Mouse (Mus musculus): ENCODE measurements around the gene Dhx40.
"Not testable (repeated sequence)": the region's sequence is repeated elsewhere in the genome, so short reads cannot be mapped to it uniquely, and the experiment has no call there.

The Dhx40 gene

DNA sequence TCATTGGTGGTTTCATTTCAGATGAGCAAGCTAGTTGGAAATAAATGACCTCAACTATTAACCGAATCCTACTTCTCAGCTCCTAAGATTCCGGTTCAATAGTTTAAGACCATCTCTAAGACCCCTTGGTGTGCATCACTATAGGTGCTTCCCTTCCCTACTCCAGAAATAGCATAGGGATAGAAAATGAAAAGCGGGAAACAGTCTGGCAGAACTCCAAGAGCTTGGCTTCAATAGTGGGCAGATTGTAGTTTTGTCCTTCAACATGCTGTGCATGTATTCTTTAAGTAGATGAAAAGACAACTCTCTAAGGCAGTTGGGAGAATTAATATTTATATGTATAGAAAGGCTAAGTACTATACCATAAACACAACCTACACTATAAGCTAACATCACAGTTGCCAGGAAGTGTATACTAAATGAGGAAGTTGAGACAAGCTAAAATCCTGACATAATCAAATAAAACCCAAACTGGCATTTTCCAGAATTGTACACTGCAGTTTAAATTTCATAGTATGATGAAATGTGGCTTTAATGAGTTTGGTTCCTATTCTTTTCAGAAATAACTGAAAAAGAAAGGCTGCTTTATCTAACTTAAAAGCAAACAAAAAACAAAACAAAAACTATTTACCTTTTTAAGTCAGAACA, 57.6 kb downstream of the Dhx40 start:
- DNase-seq: peak; percentile 35 to 41

DNA sequence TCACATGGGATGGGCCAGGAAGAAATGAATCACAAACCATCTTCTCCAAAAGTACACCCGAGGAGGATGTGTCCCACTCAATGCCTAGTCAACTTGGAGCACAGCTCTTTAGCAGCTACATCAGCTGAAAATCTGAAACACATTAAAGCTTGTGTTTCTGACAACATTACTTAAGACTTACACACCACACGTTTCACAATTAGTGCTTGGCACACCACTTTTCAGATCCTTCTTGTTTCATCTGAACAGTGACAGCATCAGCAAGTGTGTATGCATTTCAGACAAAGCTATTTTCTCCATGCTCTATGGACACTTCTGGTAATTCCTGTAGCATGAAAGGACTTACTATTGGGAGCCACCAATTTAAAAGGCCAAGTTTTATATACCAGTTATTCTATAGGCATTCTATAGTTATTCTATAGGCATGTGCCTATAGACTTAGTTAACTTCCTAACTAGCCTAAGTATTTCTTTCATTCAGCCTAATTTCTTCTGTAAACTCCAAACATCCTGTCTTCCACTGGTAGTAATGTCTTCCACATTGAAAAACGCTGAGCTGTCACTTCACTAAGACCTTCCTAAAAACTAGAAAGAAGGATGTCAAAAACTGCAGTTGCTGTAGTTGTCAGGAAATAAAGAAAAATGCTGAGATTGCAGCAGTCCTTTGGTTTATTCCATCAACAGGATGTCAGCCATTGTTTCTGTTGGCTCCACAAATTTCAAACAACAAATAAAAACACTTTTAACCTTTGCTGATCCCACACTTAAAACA, 61.7 kb downstream of the Dhx40 start:
- DNase-seq: no peak

DNA sequence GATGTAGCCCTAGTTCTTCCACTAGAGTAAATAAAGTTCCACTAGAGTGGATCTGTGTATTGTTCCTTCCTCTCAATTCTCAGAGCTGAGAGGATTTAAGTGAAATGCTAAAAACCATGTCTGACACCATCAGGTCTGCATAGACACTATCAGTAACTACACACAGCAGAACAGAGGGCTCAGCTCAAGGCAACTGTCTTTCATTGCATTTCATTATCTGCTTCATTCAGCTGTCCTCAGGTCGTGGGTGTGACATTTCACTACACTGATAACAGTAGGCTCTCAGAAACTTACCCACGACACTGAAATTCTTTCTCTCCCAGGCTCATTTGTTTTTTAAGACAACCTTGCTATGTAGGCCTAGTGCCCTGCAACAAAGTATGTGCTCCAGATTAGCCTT, 64.9 kb downstream of the Dhx40 start:
- DNase-seq: no peak

DNA sequence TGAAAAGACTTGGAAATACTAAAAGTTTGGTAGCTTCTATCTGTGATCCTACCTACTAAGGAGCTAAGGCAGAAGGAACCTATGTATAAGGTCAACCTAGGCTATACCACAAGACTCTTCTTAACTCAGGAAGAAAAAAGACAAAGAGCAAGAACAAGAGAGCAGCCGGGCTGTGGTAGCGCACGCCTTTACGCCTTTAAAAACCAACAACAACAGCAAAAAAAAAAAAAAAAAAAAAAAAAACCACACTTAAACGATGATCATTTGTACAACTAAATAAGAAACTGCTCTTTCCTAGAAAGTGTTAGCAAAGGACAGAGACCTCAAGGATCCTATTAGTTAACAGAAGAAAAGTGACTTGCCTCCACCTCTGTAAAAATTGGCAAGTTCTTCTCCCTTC, 66.0 kb downstream of the Dhx40 start:
- no peak for DNase-seq

DNA sequence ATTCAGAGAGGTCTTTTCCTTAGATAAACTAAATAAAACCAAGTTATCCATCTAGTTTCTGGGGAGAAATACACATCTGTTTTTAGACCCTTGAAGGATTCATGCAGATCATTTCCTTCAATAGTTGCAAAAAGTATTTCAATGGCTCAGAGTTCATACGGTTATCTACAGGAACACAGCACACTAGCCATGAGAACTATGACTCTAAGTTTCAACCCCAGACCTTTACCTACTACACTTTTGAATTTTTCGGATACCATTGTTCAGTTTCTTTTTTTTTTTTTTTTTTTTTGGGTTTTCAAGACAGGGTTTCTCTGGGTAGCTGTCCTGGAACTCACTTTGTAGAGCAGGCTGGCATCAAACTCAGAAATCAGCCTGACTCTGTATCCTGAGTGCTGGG, 68.1 kb downstream of the Dhx40 start:
- no peak for DNase-seq

DNA sequence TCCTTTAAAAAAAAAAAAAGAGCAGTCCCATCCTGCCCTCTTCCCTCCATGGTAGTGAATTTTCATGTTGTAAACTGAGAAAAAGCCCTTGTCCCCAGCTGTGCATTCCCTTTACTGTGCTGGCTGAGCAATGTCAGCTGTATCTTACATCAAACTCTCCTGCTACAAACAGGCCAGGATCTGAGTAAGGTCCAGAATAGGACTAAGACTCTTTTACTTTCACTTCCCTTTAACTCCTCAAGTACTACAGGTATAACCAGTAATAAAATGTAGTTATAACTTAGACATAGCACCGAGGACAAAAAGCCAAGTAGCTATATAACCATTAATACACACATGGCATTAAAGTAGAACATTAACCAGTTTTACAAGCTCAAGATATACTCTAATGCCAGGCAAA, 68.6 kb downstream of the Dhx40 start:
- no peak for DNase-seq

DNA sequence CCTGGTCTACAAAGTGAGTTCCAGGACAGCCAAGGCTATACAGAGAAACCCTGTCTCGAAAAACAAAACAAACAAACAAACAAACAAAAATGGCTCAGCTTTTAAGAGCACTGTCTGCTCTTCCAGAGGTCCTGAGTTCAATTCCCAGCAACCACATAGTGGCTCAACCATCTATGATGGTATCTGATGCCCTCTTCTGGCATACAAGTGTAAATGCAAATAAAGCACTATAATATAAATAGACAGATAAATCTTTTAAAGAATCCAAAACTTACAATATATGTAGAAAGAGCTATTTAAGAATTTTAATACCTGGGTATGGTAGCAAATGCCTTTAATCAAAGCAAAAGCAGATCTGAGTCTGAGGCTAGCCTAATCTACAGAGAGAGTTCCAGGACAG, 69.2 kb downstream of the Dhx40 start:
- not testable (repeated sequence) for DNase-seq

DNA sequence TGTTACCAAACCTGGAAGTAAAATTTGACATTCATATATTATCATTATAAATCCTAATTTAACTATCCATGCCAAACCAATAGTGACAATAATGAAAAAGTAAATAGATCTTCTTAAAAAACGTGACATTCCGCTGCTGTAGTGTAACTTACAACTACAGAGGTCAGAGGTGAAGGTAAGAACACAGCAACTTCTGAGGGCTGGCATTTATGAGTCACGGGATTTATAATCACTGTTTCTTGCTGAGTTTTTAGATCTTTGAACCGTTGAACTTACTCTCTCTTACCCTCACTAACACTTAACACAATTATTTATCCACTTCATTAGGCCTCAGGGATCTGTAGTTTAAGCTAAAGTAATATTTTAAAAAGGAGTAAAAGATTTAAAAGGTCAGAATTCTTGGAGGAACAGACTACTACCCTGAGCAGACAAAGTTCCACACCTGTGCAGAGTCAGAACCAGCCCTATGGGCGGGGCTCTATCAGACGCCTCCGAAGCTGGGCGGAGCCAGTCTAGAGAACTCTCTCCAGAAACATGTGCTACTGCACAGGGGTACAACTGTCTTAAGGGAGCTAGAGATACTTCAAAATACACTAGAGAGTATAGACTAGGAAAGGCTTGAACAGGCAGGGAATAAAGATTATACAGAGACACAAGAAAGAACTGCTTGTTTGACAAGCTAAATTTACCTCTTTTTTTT, 70.1 kb downstream of the Dhx40 start:
- no peak for DNase-seq

DNA sequence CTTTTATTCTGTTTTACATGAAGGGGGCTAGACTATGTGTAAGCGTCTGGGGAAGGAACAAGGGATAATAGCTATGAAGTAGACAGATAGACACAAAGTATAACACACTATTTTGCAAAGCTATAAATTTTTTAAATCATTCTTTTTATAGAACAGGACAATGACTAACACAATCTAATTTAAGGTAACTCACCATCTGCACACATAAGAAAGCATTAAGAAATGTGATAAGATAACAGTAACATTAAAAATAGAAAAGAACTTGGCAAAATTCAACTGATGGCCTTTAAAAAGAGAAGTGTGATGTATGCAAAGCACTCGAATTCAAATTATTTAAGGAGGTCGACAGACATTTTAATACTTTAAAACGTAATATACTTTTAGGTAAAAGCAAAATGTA, 72.6 kb downstream of the Dhx40 start:
- no peak for DNase-seq

DNA sequence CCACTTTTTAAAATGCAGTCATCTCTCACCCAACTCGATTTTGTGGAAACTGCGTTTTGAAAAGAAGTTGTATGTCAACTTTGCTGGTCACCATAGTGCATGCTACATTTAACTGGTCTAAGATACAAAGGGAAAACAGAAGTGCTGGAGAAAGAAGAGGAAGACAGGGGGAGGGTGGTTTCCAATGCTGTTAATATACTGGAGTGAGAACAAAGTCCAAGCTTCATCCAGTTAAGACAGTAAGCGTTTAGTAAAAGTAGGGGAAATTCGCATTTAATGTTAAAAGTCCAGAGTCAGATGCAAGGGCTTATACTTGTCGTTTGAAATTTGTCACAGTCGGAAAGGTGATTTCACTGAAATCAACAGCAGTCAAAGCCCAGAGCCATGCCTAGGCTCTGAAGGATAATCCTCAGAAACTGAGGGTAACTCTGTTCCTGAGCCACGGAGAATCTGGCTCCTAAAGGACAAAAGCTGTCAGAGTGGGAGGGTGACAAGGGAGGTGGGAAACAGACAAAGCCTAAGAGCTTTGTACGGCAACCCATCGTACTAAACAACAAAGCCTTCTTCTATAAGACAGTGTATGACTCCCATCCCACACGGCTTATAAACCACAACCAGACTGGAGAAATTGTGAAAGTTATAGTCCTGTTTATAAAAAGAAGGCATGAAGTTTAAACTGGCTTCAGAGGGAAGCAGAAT, 73.2 kb downstream of the Dhx40 start:
- DNase-seq: no peak

DNA sequence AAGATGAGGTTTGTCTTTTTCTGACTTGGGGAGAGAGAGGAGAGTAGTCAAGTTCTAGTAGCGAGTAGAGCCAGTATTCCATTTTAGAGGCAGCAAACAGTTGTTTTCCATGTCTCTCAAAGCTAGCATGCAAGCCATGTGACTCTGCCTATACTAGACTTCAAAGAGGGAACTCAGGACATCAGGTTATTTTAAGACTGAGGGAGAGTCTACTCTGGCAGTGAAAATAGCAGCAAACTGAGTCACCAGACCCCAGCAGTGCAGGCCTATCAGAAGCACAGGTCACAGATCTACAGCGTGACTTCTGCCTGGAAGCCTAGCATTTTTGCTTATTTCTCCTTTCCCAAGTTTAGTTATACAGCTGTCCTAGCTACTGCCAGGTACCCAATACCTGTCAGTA, 76.1 kb downstream of the Dhx40 start:
- DNase-seq: no peak

DNA sequence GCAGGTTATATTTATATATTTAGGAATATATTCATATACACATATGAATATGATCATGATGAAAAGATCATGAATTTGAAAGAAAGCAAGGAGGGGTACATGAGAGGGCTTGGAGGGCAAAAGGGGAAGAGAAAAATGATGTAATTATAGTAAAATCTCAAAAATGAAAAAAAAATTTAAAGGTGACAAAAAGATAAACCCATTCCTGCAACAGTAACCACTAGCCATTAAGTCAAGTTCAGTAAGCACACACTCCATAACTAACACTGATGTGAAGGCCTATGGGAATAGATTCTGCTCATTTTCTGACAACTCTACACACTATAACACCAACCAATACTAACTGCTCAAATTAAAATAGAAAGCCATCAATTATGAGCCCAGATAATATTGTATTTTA, 81.9 kb downstream of the Dhx40 start:
- DNase-seq: no peak

DNA sequence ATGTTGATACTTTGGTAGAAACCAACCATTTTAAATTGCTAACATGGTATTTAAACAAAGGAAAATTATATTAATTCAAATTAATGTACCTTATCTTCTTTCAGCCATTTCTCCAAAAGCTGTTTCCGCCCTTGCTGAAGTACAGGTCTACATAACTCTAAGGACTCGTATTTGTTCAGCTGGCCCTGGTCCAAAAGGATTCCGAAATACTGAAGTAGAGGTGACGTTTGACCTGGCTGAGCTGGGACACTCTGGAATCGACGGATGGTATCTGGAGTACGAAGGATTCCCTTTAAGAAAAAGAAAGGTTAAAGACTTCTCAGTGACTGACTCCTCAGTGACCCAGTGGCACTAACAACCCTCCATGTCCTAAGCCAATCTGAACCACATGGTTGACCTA, 82.6 kb downstream of the Dhx40 start:
- DNase-seq: peak in 1 of 2 experiments; percentile 5

DNA sequence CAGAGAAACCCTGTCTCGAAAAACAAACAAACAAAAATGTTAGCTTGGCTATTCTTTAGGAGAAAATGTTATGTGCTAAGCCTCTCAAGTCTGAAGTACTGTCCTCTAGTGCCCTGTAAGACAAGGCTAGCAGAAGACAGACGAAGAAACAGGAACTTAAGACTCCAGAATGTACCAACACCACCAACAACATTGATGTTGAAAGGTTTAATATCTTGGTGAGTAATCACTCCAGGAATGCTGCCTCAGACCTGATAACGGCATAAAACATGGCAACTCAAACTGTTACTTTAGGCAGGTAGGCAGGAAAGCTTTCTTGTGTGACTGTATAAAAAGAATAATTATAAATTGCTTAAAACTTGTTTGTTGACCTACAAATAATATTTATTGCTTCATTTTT, 83.5 kb downstream of the Dhx40 start:
- DNase-seq: no peak

DNA sequence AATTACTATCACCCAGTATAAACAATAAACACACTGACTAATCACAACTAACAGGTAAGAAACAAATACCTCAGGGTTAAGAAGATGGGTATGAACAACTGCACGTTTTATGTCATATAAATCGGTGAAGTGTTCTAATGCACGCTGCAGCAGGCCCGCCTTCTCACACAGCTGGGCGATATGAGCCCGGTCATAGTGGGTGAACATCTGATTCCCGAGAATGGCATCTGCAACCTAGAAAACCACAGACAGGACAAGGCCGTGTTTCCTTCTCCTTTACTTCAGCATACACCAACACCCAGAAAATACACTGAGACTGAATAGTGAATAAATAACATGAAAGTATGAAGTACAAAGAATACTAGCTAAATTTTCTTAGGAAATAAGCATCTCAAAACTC, 88.2 kb downstream of the Dhx40 start:
- DNase-seq: no peak

Data from cerebellum, postnatal 10 days (tissue).